Mouse (Mus musculus): ENCODE results near the gene Tlcd1.
"Not testable (repeated sequence)": the region's sequence is repeated elsewhere in the genome, so short reads cannot be mapped to it uniquely, and the experiment has no call there.

Gene Tlcd1

DNA sequence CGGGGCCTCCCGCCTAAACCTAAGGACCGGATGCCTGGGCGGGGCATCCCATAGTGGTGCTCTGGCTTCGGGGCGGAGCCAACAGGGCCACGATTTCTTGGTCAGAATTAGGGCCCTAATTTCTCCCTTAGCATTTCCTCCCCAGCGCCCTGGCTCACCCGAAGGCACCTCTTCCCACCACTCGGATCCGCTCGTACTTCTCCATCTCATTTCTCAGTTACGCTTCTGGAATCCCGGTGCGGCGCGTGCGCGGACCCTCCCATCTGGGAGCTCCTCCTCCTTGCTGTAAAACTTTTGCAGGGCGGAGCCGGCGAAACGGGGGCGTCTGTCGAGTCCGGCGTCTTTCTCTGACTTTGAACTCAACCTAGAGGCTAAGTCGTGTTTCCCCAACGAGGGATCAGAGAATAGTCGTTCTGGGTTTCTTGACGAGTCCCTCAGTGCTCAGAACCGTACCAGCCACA, at the start of gene Tlcd1, which contains the start of gene Nek8:
TSS of gene Tlcd1 (plus strand) at position 310 of the 461 bp plus-strand sequence.
TSS of gene Nek8 (minus strand) at position 274 of the 461 bp plus-strand sequence.
- peak; percentile 89 to 91 for DNase-seq (ENCODE audit: low spot score in 2 of 2)

- DNase-seq (ENCODE audit: low spot score in 2 of 2) = no peak
Observed at GRCm38 (mm10) chr11:78126739-78127138, 49.8 kb upstream of the Tlcd1 start.

DNA sequence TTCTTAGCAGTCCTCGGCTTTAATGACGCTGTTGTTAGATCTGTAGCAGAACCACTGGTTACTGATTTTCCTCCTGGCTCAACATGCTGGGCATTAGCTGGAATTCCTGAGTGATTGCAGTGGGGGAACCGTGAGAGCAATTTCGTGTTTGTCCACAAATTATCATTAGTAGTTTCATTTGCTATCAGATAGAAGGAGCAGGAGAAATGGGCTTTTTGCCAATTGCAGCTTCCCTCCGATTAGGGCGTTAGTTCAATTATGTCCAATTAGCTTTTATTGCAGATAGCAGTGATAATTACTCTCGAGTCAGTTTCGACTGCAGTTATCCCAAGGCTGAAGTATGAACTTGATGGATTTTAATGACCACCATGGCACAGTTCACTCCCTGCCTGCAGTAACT, 47.1 kb upstream of the Tlcd1 start:
- DNase-seq (ENCODE audit: low spot score in 2 of 2) = no peak

DNA sequence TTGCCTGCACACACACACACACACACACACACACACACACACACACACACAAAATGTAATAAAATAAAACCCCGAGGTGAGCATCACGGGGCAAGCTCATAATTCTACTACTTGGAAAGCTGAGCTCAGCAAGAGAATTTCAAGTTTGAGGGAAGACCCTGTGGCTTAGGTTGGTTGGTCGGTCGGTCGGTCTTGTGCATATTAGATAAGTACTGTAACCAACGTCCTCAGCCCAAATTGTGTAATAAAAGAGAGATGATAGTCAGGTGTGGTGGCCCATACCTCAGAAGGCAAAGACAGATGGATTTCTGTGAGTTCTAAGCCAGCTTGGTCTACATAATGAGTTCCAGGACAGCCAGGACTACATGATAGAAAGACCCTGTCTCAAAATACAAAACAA, 42.6 kb upstream of the Tlcd1 start:
- DNase-seq (ENCODE audit: low spot score in 2 of 2) = no peak

DNA sequence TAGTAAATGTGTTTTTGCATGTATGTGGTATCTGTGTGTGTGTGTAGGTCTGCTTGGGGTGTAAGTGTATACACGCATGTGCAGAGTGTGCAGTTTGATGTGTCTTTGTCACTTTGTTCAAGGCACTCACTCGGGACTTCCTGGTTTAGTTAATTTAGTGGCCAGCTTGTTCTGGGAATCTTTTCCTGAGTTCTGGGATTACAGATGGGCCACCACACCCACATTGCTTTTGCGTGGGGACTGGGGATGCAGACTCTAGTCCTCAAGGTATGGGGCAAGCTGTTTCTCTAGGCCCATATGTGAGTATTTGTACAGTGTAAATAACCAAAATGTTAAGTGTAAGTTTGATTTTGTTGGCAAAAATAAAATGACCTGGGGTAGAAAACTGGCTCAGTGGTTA, 42.2 kb upstream of the Tlcd1 start:
- DNase-seq (ENCODE audit: low spot score in 2 of 2) = no peak

DNA sequence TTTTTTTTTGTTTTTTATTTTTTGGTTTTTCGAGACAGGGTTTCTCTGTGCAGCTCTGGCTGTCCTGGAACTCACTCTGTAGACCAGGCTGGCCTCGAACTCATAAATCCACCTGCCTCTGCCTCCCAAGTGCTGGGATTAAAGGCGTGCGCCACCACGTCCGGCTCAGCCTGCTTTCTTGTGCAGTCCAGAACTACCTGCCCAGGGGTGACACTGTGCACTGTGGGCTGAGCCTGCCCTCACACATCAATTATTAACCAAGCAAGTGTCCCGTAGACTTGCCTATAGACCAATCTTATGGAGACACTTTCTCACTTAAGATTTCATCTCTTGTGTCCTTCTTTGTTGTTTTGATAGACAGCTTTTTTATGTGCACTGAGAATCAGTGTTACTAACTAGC, 41.2 kb upstream of the Tlcd1 start:
- DNase-seq (ENCODE audit: low spot score in 2 of 2) = not testable (repeated sequence)

GRCm38 (mm10) chr11:78136132-78136531, 40.4 kb upstream of the Tlcd1 start:
- DNase-seq (ENCODE audit: low spot score in 2 of 2) = no peak

DNA sequence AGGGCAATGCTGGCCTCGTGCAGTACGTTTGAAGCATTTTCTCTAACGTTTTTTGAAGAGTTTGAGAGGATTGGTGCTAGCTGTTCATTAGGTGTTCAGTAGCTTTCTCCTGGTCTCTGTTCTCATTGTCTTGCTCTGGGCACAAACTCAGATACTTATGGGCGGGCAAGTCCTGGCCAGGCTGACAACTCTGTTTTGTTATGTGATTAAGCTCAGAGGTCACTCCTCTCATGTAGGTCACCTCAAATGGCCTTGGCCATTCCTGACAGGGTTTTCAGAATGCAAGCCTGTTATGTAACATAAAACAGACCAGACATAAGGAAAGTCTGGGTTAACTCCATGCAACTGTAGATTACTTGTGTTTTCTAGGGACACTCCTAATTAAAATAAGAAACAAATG, 38.9 kb upstream of the Tlcd1 start:
- DNase-seq (ENCODE audit: low spot score in 2 of 2) = no peak

DNA sequence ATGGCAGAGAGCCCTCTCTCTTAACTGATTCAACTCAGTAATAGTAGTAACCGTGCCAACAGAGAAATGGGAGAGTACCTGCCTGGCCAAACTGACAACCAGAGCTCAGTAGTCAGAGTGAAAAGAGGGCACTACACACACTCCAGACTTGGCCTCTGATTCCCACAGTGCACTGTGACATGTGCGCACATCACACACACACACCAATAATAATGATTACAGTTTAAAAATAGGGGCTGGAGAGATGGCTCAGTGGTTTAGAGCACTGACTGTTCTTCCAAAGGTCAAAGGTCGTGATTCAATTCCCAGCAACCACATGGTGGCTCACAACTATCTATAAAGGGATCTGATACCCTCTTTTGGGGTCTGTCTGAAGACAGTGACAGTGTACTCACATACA, 38.5 kb upstream of the Tlcd1 start:
- no peak for DNase-seq (ENCODE audit: low spot score in 2 of 2)

DNA sequence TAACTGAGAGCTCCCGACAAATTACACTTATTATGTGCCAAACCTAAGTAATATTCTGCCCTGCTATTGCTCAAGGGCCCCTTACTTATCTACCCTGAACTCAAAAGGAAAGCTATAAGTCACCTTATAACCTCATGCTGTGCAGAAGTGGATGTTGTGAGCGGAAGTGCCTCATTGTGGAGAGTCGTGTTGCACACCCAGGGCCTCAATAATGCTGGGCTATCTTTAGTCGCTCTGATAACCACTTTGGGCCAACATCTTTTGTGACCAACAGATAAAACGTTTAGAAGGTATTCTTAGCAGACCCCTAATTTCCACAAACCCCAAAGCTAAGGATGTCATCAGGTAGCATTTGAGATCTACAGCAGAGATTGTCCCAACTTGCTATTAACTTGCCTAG, 35.8 kb upstream of the Tlcd1 start:
- DNase-seq (ENCODE audit: low spot score in 2 of 2) = no peak

DNA sequence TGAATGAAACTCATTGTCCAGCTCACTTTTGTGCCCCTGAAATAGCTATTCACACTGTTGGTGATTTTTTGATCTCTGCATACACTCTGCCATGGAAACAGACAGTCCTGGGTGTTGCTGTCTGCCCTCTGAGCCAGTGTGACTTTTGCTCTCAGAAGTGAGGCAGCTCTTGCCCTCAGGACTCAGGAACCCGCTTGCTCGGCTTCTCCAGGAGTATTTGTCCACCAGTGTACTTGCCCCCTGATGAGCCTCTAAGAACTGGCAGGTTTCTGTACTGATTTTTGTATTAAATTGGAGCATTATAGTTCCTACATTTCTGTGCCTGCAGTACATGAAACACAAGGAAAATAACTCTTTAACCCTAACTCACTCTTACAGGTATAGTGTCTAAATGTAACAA, 33.0 kb upstream of the Tlcd1 start:
- DNase-seq (ENCODE audit: low spot score in 2 of 2) = no peak

DNA sequence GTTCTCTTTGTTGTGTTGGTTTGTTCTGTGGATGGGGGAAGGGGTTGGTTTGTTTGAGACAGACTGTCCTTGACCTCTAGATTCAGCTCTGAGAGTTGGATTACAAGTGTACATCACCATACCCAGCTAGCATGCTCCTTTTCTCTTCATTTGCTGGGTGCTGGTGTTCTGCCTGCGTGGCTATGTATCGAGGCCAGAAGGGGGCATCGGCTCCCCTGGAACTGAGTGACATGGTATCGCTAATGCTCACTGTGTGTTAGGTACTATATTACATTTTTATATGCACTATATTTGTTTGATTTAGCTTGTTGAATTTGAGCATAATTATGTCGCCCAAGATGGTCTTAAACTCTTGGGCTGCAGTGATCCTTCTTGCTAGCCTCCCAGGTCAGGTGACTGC, 30.3 kb upstream of the Tlcd1 start:
- no peak for DNase-seq (ENCODE audit: low spot score in 2 of 2)

GRCm38 (mm10) chr11:78146707-78147543, 29.6 kb upstream of the Tlcd1 start:
- no peak for DNase-seq (ENCODE audit: low spot score in 2 of 2)

DNA sequence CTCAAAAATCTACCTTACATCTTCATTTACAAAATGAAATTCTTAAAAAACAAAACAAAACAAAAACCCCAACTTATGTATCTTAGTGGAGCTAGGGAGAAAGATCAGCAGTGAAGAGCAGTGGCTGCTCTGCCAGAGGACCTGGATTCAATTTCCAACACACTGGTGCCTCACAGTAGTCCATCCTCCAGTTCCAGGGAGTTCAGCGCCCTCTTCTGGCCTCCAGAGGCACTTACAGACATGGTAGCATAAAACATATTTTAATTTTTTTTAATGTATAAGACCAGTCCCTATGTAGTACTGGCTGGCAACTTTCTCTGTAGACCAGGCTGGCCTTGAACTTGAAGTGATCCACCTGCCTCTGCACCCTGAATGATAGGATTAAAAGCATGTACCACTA, 25.4 kb upstream of the Tlcd1 start:
- DNase-seq (ENCODE audit: low spot score in 2 of 2) = no peak

DNA sequence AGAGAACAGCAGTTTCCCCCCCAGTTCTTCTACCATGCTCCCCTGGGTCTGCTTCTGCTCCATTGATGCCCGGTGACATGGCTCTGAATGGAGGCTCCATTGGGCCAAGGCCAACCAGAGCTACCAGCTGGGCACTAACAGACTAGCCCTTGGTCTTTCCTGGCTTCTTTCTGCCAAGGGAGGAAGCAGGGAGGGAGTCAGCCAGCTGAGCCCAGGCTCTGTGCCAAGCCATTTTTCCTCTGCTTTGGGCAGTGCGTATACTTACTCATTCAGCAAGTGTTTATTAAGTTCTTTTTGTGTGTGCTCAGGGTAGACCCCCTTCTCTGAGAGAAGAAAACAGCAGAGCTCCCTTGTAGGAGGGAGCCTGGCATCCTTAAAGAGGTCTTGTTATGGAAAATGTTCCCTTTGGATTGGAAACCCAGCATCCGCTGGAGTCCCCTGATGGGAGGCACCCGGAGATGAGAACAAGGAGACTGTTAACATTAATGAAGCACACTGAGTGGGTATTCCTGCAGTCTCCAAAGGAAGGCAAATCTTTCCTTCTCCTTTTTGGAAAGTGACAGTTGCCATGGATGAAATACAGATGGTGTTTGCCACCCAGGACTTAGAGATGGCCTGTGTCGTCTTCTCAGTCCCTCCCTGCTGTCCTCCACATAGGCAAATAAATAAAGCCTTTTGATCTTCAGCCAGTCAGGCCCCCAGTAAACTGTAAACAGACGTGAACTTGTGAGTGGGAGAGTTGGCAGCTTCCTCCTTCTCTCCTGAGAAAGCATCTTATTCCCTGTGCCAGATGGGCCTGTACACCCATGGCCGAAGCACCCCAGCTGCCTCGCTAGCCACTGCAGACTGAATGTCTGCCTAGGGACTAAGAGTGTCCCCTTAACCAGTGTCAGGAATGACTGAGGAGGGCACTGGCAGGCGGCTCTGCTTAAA, 23.9 kb upstream of the Tlcd1 start:
- peak in 1 of 2 experiments; percentile 62 for DNase-seq (ENCODE audit: low spot score in 2 of 2)

GRCm38 (mm10) chr11:78153778-78154177, 22.7 kb upstream of the Tlcd1 start:
- no peak for DNase-seq (ENCODE audit: low spot score in 2 of 2)

GRCm38 (mm10) chr11:78155674-78156073, 20.8 kb upstream of the Tlcd1 start:
- DNase-seq (ENCODE audit: low spot score in 2 of 2) = no peak

GRCm38 (mm10) chr11:78156156-78156699, 20.3 kb upstream of the Tlcd1 start:
- no peak for DNase-seq (ENCODE audit: low spot score in 2 of 2)

GRCm38 (mm10) chr11:78159096-78159495, 17.4 kb upstream of the Tlcd1 start:
- peak; percentile 60 to 74 for DNase-seq (ENCODE audit: low spot score in 2 of 2)

GRCm38 (mm10) chr11:78159557-78159956, 17.0 kb upstream of the Tlcd1 start:
- no peak for DNase-seq (ENCODE audit: low spot score in 2 of 2)

- no peak for DNase-seq (ENCODE audit: low spot score in 2 of 2)
Observed at GRCm38 (mm10) chr11:78160171-78160570, 16.3 kb upstream of the Tlcd1 start.

- no peak for DNase-seq (ENCODE audit: low spot score in 2 of 2)
Observed at GRCm38 (mm10) chr11:78160675-78161074, 15.8 kb upstream of the Tlcd1 start.

All from urinary bladder, postnatal 36 days (tissue).